Mouse (Mus musculus) ovary, postnatal 14 days (tissue): ENCODE results near the gene Qpct.
"Not testable (repeated sequence)": the region's sequence is repeated elsewhere in the genome, so short reads cannot be mapped to it uniquely, and the experiment has no call there.

Source experiments
- DNase-seq: peaks from one replicate; pipeline ENCODE4 v3.0.0; 2022; ENCODE audit warnings: low spot score

Qpct gene

GRCm38 (mm10) chr17:79071951-79072350 lies 20.2 kb downstream of the Qpct start:
- no peak for DNase-seq

DNA sequence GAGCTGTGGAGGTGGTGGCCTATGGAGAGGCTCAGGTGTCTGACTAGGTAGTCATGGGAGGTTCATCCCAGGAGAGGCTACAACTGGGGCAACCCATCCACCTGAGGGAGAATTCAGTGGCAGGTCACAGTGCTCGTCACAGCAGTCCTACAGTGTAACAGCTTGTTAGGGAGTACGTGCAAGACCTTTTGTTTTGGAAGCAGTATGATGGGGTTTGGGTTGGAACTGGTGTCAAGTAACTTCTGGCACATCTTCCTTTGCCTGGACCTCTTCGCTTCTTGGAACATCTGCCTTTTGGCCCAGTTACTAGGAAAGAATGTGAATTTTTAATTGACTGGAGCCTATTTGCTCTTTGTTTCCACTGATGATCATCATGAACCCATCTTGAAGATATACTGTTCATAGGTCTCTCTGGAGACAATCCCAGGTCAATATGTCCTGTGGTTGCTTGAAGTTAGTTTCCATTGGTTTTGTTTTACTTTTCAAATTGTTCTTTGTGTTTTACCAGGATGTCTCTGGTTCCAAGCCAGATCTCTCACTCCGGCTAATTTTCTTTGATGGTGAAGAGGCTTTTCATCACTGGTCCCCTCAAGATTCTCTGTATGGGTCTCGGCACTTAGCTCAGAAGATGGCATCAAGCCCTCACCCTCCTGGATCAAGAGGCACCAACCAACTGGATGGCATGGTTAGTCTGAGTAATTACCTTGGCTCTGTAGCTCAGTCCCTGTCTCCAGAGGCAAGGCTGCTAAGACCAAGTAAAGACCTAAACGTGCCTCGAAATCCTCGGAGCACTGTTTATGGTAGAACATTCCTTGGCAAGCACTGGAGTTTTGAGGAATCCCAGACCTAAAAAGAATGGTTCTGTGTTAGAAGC lies 25.5 kb downstream of the Qpct start:
- DNase-seq, result no peak

DNA sequence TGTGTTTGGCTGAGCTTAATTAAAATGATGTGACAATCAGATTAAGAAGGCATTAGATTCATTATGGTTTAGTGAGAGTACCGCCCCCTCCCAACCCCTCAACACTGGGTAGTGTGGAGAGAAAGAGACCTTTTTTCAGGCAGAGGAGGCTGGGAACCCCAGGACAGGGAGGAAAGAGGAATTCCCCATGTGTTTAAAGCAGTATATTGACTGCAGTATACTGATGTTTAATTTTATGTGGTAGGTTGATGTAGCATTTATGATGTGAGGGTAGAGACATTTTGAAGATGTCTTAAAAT lies 26.1 kb downstream of the Qpct start:
- no peak for DNase-seq

GRCm38 (mm10) chr17:79078248-79078647 lies 26.5 kb downstream of the Qpct start:
- no peak for DNase-seq

GRCm38 (mm10) chr17:79091710-79092109 lies 40.0 kb downstream of the Qpct start:
- no peak for DNase-seq

- no peak for DNase-seq
These were observed 41.7 kb downstream of the Qpct start for GRCm38 (mm10) chr17:79093286-79093975.

- DNase-seq, result no peak
These were observed 43.9 kb downstream of the Qpct start for GRCm38 (mm10) chr17:79095624-79096023.

- no peak for DNase-seq
These were observed 48.2 kb downstream of the Qpct start for GRCm38 (mm10) chr17:79099866-79100265.

DNA sequence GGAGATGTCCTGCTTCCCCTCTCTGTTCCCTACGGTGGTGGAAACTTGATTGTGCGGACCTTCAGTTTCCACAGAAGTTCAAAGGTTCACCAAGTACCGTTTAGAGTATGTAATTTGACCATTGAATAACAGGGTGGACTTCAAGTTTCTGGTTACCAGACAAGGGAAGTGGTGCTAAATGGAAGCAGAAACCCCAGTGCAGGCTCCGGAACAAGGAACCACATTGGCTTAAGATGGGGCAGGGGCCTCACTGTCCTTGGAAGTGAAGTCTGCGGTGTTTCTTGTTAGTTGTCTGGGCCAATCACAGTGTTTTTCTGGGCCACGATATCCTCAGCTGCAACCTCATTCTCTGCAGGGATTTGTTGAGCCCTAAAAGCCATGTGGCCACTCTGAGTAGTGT lies 56.5 kb downstream of the Qpct start:
- DNase-seq, result no peak

DNA sequence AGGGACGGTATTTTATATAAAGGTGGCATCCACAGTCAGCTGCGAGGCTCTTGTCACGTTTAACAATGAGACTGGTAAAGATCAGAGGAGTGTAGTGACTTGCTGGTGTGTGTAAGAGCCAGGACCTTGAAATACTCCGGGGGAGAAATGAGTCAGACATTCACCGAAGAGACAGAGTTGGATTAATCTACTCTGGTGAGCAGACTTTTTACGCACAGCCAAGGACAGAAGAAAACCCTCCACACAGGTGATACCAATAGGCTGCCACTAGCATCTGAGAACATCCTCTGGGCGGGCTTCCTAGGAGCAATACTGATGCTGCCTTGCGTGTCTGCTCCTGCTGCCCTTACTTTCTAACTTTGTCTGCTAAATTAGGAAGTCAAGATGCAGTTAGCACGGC lies 57.9 kb downstream of the Qpct start:
- no peak for DNase-seq

GRCm38 (mm10) chr17:79110936-79111348 lies 59.2 kb downstream of the Qpct start:
- DNase-seq, result peak; percentile 46

- DNase-seq, result not testable (repeated sequence)
These were observed 63.5 kb downstream of the Qpct start for GRCm38 (mm10) chr17:79115248-79115647.

DNA sequence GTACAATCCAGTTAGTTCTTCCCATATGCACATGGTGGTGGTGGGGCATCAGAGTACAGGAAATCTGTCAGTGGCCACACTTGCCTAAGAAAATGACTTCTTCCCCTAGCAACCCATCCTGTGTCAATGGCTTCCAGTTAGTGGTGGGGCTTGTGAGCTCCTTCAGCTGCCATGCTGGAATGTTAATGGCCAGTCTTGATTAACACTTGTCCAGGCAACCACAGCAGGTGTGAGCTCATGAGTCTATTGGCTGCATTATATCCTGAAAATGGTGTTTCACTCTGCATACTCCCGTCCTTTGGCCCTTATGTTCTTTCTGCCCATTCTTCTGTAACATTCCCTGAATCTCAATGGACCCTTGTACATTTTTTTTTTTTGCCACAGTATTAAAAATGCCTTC lies 67.4 kb downstream of the Qpct start:
- no peak for DNase-seq

- no peak for DNase-seq
These were observed 68.6 kb downstream of the Qpct start for GRCm38 (mm10) chr17:79120269-79120668.

DNA sequence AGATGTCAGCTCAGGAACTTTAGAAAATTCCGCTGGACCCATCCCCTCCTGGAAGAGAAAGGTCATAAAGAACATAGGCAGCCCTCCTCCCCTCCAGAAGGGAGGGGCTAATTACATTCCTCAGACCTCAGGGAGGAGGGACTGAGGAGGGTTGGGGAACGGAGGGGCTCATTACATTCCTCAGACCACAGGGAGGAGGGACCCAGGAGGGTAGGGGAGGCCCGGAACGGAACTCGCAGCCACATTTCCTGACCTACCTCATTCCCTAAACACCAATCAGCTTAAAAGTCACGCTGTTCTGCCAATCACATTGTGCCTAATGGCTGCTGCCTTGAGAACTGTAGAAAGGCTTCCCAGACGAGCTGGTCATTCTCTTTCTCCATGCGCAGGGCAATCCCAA lies 82.0 kb downstream of the Qpct start:
- no peak for DNase-seq

GRCm38 (mm10) chr17:79135826-79136225 lies 84.1 kb downstream of the Qpct start:
- DNase-seq, result no peak

GRCm38 (mm10) chr17:79136401-79136800 lies 84.7 kb downstream of the Qpct start:
- no peak for DNase-seq
